Mouse (Mus musculus) forebrain, embryonic 12.5 days (tissue): ENCODE measurements around the gene Sart3. TPM values are rescaled to one million over a fixed set of nuclear protein-coding genes. Genes with fewer than 3 reads are reported as not detected.
"Not testable (repeated sequence)": the region's sequence is repeated elsewhere in the genome, so short reads cannot be mapped to it uniquely, and the experiment has no call there.

Source experiments
- ATAC-seq: fragments of 200-750 bp; cut with Nextera tagmentation; 2 replicates; pipeline ENCODE4 v1.8.0; 2017; ENCODE audit warnings: moderate TSS enrichment; ENCODE audit not compliant: low FRiP score
- H3K27ac ChIP-seq: fragments of 300-500 bp; sonication (generic); 2 replicates; pipeline ENCODE4 v1.5.1; 2016; ENCODE audit warnings: mild to moderate bottlenecking
- H3K27me3 ChIP-seq: fragments of 300-500 bp; sonication (generic); 2 replicates; pipeline ENCODE4 v1.6.1; 2016; ENCODE audit warnings: mild to moderate bottlenecking
- H3K36me3 ChIP-seq: fragments of 300-500 bp; sonication (generic); replicated peaks from 2 replicates; pipeline ENCODE4 v1.6.1; 2016; ENCODE audit warnings: mild to moderate bottlenecking
- H3K4me1 ChIP-seq: fragments of 300-500 bp; sonication (generic); 2 replicates; pipeline ENCODE4 v1.6.1; 2016
- H3K4me2 ChIP-seq: fragments of 300-500 bp; sonication (generic); 2 replicates; pipeline ENCODE4 v1.6.1; 2016; ENCODE audit warnings: mild to moderate bottlenecking, moderate library complexity
- H3K4me3 ChIP-seq: fragments of 300-500 bp; sonication (generic); replicated peaks from 2 replicates; pipeline ENCODE4 v1.5.1; 2016; ENCODE audit warnings: mild to moderate bottlenecking
- H3K9ac ChIP-seq: fragments of 300-500 bp; sonication (generic); 2 replicates; pipeline ENCODE4 v1.6.1; 2016; ENCODE audit warnings: mild to moderate bottlenecking
- H3K9me3 ChIP-seq: fragments of 300-500 bp; sonication (generic); 2 replicates; pipeline ENCODE4 v1.6.1; 2016
- WGBS: fragments of 180-500 bp; shearing (Covaris S2); methylation state at CpG from one replicate; pipeline ENCODE4 v1.1.7; 2016; 5-methylcytosine and 5-hydroxymethylcytosine counted together
- polyA plus RNA-seq: library from polyadenylated mRNA; unstranded; fragments of >200 nt; fragmentation: Nextera tagmentation; extraction: Ambion mirVana; gene quantifications from 2 replicates; pipeline ENCODE4 v1.2.1, GENCODE M21; 2016

Gene Sart3
- polyA plus RNA-seq, 1 experiment from 2014 or later = 78.4 TPM

DNA sequence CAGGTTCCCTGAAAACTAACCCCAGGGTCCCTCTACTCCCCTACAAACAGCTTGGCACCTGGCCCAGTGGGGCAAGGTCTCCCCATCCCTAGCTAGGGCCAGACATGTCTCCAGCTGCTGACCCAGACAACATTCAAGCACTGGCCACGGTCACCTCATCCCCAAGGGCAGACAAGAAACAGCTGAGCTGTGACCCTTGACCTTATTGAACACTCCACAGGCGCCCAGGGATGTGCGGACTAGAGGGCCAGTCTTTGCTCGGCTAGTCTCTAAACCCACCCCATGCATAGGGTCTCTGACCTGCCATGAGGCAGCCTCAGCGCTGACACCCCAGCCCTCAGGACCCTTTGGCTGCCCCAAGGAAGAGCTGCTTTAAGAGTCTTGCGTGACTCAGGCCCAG is 16.3 kb upstream of the Sart3 start:
- no peaks in the 10 kb centered on the region for H3K36me3 ChIP-seq
- WGBS = 45% methylated on average over 6 of the region's 6 CpGs
- H3K9ac ChIP-seq = no peak overlapping the region
- H3K27me3 ChIP-seq = peaks cover 6% of the 10 kb centered on the region
- no peak for ATAC-seq
- H3K4me2 ChIP-seq = no peak overlapping the region
- H3K27ac ChIP-seq = no peak overlapping the region
- 0 out of 2 replicates have a peak, but pooled peaks cover 11% of the 10 kb centered on the region for H3K4me1 ChIP-seq
- H3K9me3 ChIP-seq = no peaks in the 10 kb centered on the region
- no peak overlapping the region for H3K4me3 ChIP-seq

DNA sequence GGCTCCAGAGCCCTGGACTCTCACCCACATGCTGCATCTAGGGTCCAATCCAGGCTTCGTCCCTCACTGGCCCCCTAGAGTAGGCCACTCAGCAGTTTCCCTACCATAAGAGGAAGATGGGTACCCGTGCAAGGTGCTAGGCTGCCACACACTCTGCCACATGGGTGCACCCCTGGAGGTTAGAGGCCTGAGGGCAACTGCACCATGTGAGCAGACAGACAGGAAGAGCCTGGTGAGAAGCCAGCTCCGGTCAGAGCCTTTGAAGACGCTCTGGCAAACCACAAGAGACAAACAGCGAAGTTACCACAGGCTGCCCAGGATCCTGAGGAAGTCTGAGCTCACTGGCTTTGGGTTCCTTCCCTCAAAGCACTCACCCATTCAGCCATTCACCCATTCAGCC is 14.7 kb upstream of the Sart3 start:
- no peak overlapping the region for H3K9ac ChIP-seq
- no peak overlapping the region for H3K4me2 ChIP-seq
- 0 out of 2 replicates have a peak overlapping the region, but pooled peaks have one; percentile 5 for H3K27ac ChIP-seq
- no peak for ATAC-seq
- no peaks in the 10 kb centered on the region for H3K9me3 ChIP-seq
- peaks cover 11% of the 10 kb centered on the region; the same call in 1 of the 2 replicates for H3K4me1 ChIP-seq
- WGBS = 85% methylated on average over 5 of the region's 5 CpGs
- no peak overlapping the region for H3K4me3 ChIP-seq
- peaks cover 20% of the 10 kb centered on the region for H3K27me3 ChIP-seq
- H3K36me3 ChIP-seq = no peaks in the 10 kb centered on the region

DNA sequence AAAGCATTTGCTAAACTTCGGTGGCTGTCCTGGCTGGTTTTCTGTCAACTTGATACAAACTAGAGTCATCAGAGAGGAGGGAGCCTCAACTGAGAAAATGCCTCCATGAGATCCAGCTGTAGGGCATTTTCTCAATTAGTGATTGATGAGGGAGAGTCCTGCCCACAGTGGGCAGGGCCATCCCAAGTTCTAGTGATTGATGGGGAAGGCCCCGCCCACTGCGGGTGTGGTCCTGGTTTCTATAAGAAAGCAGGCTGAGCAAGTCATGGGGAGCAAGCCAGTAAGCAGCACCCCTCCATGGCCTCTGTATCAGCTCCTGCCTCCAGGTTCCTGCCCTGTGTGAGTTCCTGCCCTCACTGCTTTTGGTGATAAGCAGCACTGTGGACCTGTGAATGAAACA is 11.8 kb upstream of the Sart3 start:
- H3K36me3 ChIP-seq, ATAC-seq, H3K4me3 ChIP-seq, H3K9me3 ChIP-seq, H3K9ac ChIP-seq, H3K4me2 ChIP-seq, H3K27ac ChIP-seq, H3K4me1 ChIP-seq: not testable (repeated sequence)
- 36% methylated on average over 3 of the region's 3 CpGs for WGBS
- peaks cover 20% of the 10 kb centered on the region for H3K27me3 ChIP-seq

DNA sequence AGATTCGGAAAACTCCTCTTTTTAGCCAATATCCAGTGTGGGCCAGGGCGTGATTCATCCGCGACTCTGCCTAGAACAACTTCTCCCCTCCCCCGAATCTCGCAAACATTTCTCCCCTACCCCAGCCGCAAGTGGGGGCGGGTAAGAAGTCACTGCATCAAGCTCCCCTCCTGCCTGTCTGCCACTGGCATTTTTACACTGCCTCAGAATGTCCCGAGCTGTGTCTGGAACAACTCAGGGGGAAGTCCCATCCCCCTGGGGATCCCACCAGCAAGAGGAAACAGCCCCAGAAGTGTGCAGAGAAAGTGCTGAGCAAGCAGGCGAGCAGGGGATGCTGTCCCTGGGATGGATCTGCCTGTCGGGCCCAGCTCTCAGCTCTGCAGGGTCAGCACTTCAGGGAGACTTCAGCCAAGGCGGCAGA is 11.3 kb upstream of the Sart3 start:
- no peaks in the 10 kb centered on the region; the same call in 1 of the 2 replicates for H3K4me1 ChIP-seq
- H3K36me3 ChIP-seq = 0 out of 2 replicates have a peak, but pooled peaks cover 1% of the 10 kb centered on the region
- H3K27me3 ChIP-seq = peaks cover 20% of the 10 kb centered on the region
- H3K4me2 ChIP-seq = no peak overlapping the region
- H3K9me3 ChIP-seq = peaks cover 8% of the 10 kb centered on the region; the same call in 1 of the 2 replicates
- H3K4me3 ChIP-seq = no peak overlapping the region
- ATAC-seq = no peak
- WGBS = 28% methylated on average over 12 of the region's 12 CpGs
- H3K9ac ChIP-seq = no peak overlapping the region
- 0 out of 2 replicates have a peak overlapping the region, but pooled peaks have one; percentile 5 for H3K27ac ChIP-seq

DNA sequence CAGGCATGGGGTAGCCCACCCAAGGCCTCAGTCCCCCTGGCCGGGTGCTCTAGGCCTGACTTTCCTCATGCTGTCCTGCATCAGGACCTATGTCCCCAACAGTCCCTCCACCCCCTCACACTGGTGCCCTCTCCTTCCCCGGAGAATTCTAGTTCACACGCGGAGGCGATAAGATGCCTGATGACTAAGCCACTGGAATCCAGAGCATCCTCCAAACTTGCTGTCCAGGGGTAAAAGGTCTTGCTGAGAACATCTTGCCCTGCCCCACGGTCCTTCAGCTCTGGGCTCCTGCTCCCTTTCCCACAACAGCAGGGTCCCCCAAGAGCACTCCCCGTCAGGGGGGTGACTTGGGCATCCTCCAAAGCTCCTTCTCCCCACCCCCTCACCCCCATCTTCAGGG is 10.3 kb upstream of the Sart3 start:
- Histone ChIP-seq H3K9ac (no peak overlapping the region), H3K9me3 (peaks cover 8% of the 10 kb centered on the region; the same call in 1 of the 2 replicates), H3K36me3 (peaks cover 8% of the 10 kb centered on the region; the same call in 1 of the 2 replicates), H3K4me2 (no peak overlapping the region), H3K4me1 (no peaks in the 10 kb centered on the region; the same call in 1 of the 2 replicates), H3K27me3 (peaks cover 20% of the 10 kb centered on the region), H3K27ac (no peak overlapping the region), H3K4me3 (no peak overlapping the region)
- 93% methylated on average over 7 of the region's 7 CpGs for WGBS
- no peak for ATAC-seq

DNA sequence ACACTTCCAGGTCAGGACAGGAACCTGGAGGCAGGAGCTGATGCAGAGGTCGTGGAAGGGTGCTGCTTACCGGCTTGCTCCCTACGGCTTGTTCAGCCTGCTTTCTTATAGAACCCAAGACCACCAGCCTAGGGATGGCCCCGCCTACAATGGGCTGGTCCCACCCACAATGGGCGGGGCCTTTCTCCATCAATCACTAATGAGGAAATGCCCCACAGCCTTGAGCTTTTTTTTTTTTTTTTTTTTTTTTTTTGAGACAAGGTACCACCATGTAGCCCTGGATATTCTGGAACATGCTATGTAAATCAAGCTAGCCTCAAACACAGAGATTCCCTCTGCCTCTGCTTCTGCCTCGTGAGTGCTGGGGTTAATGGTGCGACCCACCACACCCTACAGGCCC is 9.6 kb upstream of the Sart3 start:
- no peak for ATAC-seq
- peaks cover 8% of the 10 kb centered on the region; the same call in 1 of the 2 replicates for H3K9me3 ChIP-seq
- H3K27me3 ChIP-seq = peaks cover 20% of the 10 kb centered on the region
- no peak overlapping the region for H3K4me2 ChIP-seq
- peaks cover 12% of the 10 kb centered on the region for H3K36me3 ChIP-seq
- 81% methylated on average over 7 of the region's 7 CpGs for WGBS
- no peak overlapping the region for H3K27ac ChIP-seq
- H3K4me3 ChIP-seq = no peak overlapping the region
- H3K4me1 ChIP-seq = no peaks in the 10 kb centered on the region; the same call in 1 of the 2 replicates
- H3K9ac ChIP-seq = no peak overlapping the region

DNA sequence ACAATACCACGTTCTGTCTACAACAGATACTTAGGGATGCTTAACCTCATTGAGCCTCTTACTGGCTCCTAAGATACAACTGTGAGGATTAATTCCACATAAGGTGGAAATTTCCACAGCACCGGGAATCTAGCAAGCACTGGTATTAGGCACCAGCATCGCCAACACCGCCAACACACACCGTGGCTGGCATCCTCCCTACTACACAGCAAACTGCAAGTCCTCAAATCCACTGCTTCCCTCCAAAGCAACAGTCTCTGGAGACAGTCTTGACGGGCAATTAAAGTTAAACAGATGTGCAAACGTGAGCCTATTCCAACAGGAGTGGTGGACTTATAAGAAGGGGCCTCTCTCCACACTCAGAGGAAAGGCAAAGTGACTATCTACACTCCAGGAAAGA is 8.9 kb upstream of the Sart3 start:
- H3K9ac ChIP-seq = no peak overlapping the region
- H3K27me3 ChIP-seq = peaks cover 20% of the 10 kb centered on the region
- no peaks in the 10 kb centered on the region; the same call in 1 of the 2 replicates for H3K4me1 ChIP-seq
- ATAC-seq = no peak
- no peak overlapping the region for H3K27ac ChIP-seq
- WGBS = 86% methylated on average over 7 of the region's 7 CpGs
- peaks cover 8% of the 10 kb centered on the region; the same call in 1 of the 2 replicates for H3K9me3 ChIP-seq
- H3K4me2 ChIP-seq = no peak overlapping the region
- H3K4me3 ChIP-seq = no peak overlapping the region
- peaks cover 19% of the 10 kb centered on the region for H3K36me3 ChIP-seq

DNA sequence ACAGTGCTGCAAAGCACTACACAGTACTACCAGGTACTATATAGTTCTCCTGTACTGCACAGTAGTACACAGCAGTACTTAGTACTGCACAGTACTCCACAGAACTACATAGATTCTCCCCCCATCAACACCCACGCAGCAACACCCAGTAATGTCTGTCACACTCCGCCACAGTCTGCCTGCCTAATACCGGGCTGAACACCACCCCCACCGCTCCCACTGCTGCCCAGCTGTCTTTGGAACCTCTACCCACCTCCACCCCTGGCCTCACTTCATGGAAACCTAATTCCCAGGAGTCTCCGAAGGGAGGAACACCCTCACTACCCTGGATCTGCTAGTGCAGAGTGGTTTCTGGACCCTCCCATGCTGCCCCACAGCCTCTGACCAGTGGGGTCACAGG is 8.5 kb upstream of the Sart3 start:
- no peak overlapping the region for H3K4me2 ChIP-seq
- no peak for ATAC-seq
- peaks cover 24% of the 10 kb centered on the region for H3K36me3 ChIP-seq
- peaks cover 8% of the 10 kb centered on the region; the same call in 1 of the 2 replicates for H3K9me3 ChIP-seq
- 91% methylated on average over 5 of the region's 5 CpGs for WGBS
- H3K9ac ChIP-seq = no peak overlapping the region
- no peak overlapping the region for H3K27ac ChIP-seq
- no peak overlapping the region for H3K4me3 ChIP-seq
- no peaks in the 10 kb centered on the region; the same call in 1 of the 2 replicates for H3K4me1 ChIP-seq
- H3K27me3 ChIP-seq = peaks cover 20% of the 10 kb centered on the region

DNA sequence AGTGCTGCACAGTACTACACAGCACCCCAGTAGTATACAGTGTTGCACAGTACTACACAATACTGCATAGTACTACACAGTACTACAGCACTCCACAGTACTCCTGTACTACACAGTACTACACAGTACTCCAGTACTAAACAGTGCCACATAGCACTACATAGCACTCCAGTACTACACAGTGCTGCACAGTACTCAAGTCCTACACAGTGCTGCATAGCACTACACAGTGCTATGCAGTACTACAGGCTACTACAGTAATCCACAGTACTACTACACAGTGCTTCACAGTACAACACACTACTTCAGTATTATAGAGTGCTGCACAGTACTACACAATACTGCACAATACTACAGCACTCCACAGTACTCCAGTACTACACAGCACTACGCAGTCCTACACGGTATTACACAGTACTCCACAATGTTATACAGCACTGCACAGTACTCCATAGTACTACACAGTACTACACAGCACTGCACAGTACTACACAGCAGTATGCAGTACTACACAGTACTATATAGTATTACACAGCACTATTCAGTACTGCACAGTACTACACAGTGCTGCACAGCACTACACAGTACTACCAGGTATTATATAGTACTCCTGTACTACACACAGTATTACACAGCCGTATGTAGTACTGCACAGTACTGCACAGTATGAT is 7.9 kb upstream of the Sart3 start:
- no peak for ATAC-seq

DNA sequence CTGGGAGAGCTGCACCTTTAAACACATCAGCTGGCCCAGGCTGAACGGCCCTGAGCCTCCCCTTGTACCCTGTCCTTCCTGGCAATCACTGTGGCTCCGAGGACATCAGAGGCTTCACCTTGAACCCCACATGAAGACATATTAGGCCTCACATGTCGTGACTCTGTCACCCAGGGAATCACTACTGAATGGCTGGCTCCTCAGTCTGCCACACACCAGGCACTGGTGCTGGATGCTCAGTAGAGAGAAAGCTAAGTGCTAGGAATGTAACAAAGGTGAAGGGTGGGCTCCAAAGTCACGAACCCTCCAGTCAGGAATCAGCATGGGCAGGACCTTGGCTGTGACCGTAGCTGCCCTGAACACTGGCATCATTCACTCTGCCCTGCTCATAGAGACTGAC is 7.3 kb upstream of the Sart3 start:
- Histone ChIP-seq H3K4me3 (no peak overlapping the region), H3K9me3 (peaks cover 8% of the 10 kb centered on the region; the same call in 1 of the 2 replicates), H3K27me3 (peaks cover 16% of the 10 kb centered on the region), H3K9ac (no peak overlapping the region), H3K4me1 (no peaks in the 10 kb centered on the region; the same call in 1 of the 2 replicates), H3K36me3 (peaks cover 34% of the 10 kb centered on the region), H3K27ac (no peak overlapping the region), H3K4me2 (no peak overlapping the region)
- WGBS = 78% methylated on average over 5 of the region's 5 CpGs
- ATAC-seq = no peak

More for the DNA sequence above, 7.9 kb upstream of the Sart3 start:
- Histone ChIP-seq H3K4me1 (no peaks in the 10 kb centered on the region; the same call in 1 of the 2 replicates), H3K4me2 (no peak overlapping the region), H3K9ac (no peak overlapping the region), H3K27me3 (peaks cover 20% of the 10 kb centered on the region), H3K36me3 (peaks cover 28% of the 10 kb centered on the region), H3K9me3 (peaks cover 8% of the 10 kb centered on the region; the same call in 1 of the 2 replicates), H3K4me3 (no peak overlapping the region), H3K27ac (no peak overlapping the region)
- 92% methylated on average over 3 of the region's 3 CpGs for WGBS

DNA sequence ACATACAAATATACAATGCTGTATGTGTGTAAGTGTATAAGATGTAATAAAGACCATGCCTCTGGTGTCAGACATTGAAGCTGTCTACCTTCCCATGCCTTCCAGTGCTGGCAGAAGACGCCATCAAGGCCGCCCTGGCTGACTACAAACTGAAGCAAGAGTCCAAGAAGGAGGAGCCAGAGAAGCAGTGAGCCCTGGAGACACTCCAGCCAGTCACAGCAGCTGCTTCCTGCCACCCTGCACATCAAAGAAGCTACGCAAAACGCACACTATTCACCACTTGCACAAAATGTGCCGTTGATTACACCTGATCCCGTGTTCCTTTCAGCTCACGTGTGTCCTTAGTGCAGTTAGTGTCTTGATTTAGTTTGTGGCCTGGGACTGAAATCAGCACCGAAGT is 5.4 kb upstream of the Sart3 start:
- not testable (repeated sequence) for H3K27ac ChIP-seq, H3K4me3 ChIP-seq, H3K9me3 ChIP-seq, H3K27me3 ChIP-seq, ATAC-seq, H3K4me2 ChIP-seq, H3K9ac ChIP-seq
- H3K36me3 ChIP-seq = peaks cover 38% of the 10 kb centered on the region
- WGBS = 92% methylated on average over 8 of the region's 8 CpGs
- H3K4me1 ChIP-seq = peaks cover 11% of the 10 kb centered on the region

DNA sequence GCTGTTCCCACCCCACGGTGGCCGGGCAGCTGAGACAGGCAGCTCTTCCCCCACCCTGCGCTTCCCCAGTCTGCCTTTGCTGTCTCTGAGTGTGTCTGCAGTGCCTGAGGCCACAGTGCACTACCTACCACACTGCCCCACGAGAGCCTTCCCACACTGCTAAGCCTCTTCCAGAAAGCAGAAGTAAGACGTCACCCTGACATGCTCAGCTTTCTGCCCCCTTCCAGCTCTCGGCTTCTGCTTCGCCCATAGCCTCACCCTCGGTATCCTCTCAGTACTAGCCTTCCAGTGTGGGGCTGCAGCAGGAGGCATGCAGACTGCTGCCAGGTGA is 4.6 kb upstream of the Sart3 start:
- Histone ChIP-seq H3K36me3 (peaks cover 38% of the 10 kb centered on the region), H3K4me1 (peaks cover 11% of the 10 kb centered on the region), H3K27ac (no peak overlapping the region), H3K9me3 (peaks cover 8% of the 10 kb centered on the region; the same call in 1 of the 2 replicates), H3K9ac (no peak overlapping the region), H3K27me3 (no peaks in the 10 kb centered on the region), H3K4me2 (no peak overlapping the region), H3K4me3 (no peak overlapping the region)
- ATAC-seq = no peak
- 91% methylated on average over 8 of the region's 8 CpGs for WGBS
